8 mouse cellular contexts compared by ENCODE assay signal in genomic region chr1:134079477-134080163, GRCm38 (mm10). TPM values are rescaled to one million over a fixed set of nuclear protein-coding genes. Genes with fewer than 3 reads are reported as not detected.
A peak's percentile ranks its signal among the peaks of the same experiment; 100 is the strongest.
DNase-seq lines count a peak whose midpoint lies in the region; ATAC-seq and TF ChIP-seq lines count a peak whose summit lies in the region.

No protein-coding gene starts in this region.

- TF ChIP-seq POLR2A in thymus, adult 2 months (IDR thresholded peaks at IDR 0.05; ENCODE audit: control insufficient read depth, extremely low read depth, insufficient read depth, low read length, poor library complexity) = no peak

- peaks cover 38% of the 10 kb centered on the region for H3K4me1 ChIP-seq in thymus, adult 2 months (replicated peaks; ENCODE audit: control insufficient read depth, insufficient read depth, low read length)
- H3K4me1 ChIP-seq in embryonic facial prominence, embryonic 11.5 days (ENCODE audit: control insufficient read depth, insufficient read depth, low read length) = no peaks in the 10 kb centered on the region; the same call in 1 of the 2 replicates
- H3K4me1 ChIP-seq in heart, embryonic 16.5 days (ENCODE audit: control insufficient read depth, insufficient read depth, low read length) = peaks cover 51% of the 10 kb centered on the region
- H3K4me1 ChIP-seq in midbrain, embryonic 11.5 days (ENCODE audit: control insufficient read depth, insufficient read depth, low read length) = peaks cover 29% of the 10 kb centered on the region

- H3K27ac ChIP-seq in thymus, adult 2 months (ENCODE audit: control insufficient read depth, insufficient read depth, low read length) = peak overlapping the region; percentile 32
- no peak overlapping the region for H3K27ac ChIP-seq in embryonic facial prominence, embryonic 11.5 days (replicated peaks; ENCODE audit: low read depth, low read length)
- H3K27ac ChIP-seq in heart, embryonic 16.5 days (ENCODE audit: low read length) = peak overlapping the region; percentile 94
- peak overlapping the region; percentile 52 for H3K27ac ChIP-seq in midbrain, embryonic 11.5 days (ENCODE audit: low read depth, low read length)

- H3K4me3 ChIP-seq in thymus, adult 2 months (ENCODE audit: control insufficient read depth, insufficient read depth, low read length) = peak overlapping the region; percentile 63
- peak overlapping the region; percentile 70 for H3K4me3 ChIP-seq in embryonic facial prominence, embryonic 11.5 days (ENCODE audit: low read depth, low read length)
- H3K4me3 ChIP-seq in heart, embryonic 16.5 days (ENCODE audit: low read length) = peak overlapping the region; percentile 90
- H3K4me3 ChIP-seq in midbrain, embryonic 11.5 days (ENCODE audit: low read depth, low read length) = peak overlapping the region; percentile 84

- peak overlapping the region; percentile 53 for H3K9ac ChIP-seq in embryonic facial prominence, embryonic 11.5 days (replicated peaks; ENCODE audit: low read length)
- peak overlapping the region; percentile 80 for H3K9ac ChIP-seq in heart, embryonic 16.5 days (ENCODE audit: low read length)
- peak overlapping the region; percentile 66 for H3K9ac ChIP-seq in midbrain, embryonic 11.5 days (ENCODE audit: low read length)

- ATAC-seq in embryonic facial prominence, embryonic 11.5 days (replicated peaks; ENCODE audit: insufficient number of reproducible peaks, low FRiP score, low TSS enrichment, low read depth) = no peak
- peak; percentile 4; the same call in 1 of the 2 replicates for ATAC-seq in heart, embryonic 16.5 days (replicated peaks; ENCODE audit: extremely low read depth, insufficient read depth, low FRiP score)
- ATAC-seq in midbrain, embryonic 11.5 days (ENCODE audit: low FRiP score) = 0 out of 2 replicates have a peak, but pooled peaks have one; percentile 10

- peak; percentile 62 for DNase-seq in thymus, adult 2 months
- DNase-seq in thymus, postnatal 0 days (ENCODE audit: low spot score) = no peak
- peak; percentile 40 for DNase-seq in embryonic facial prominence, embryonic 11.5 days (ENCODE audit: low spot score)
- DNase-seq in kidney, postnatal 10 days = peak; percentile 83
- no peak for DNase-seq in midbrain, embryonic 11.5 days (ENCODE audit: low spot score, missing footprints)
- DNase-seq in left cerebral cortex, adult 11 months (ENCODE audit: low spot score) = no peak
- DNase-seq in testis, postnatal 14 days (ENCODE audit: low spot score) = no peak

- H3K27me3 ChIP-seq in thymus, adult 2 months (ENCODE audit: control insufficient read depth, insufficient read depth, low read length) = no peaks in the 10 kb centered on the region
- no peaks in the 10 kb centered on the region for H3K27me3 ChIP-seq in embryonic facial prominence, embryonic 11.5 days (ENCODE audit: control insufficient read depth, insufficient read depth, low read length)
- no peaks in the 10 kb centered on the region for H3K27me3 ChIP-seq in heart, embryonic 16.5 days (ENCODE audit: control insufficient read depth, insufficient read depth, low read length)
- no peaks in the 10 kb centered on the region for H3K27me3 ChIP-seq in midbrain, embryonic 11.5 days (ENCODE audit: control insufficient read depth, insufficient read depth, low read length)

- peak overlapping the region; percentile 80 for H3K4me2 ChIP-seq in embryonic facial prominence, embryonic 11.5 days (ENCODE audit: low read depth, low read length)
- peak overlapping the region; percentile 91 for H3K4me2 ChIP-seq in heart, embryonic 16.5 days (ENCODE audit: low read depth, low read length)
- peak overlapping the region; percentile 86 for H3K4me2 ChIP-seq in midbrain, embryonic 11.5 days

- peaks cover 32% of the 10 kb centered on the region for H3K36me3 ChIP-seq in thymus, adult 2 months (ENCODE audit: control insufficient read depth, insufficient read depth, low read length)
- no peaks in the 10 kb centered on the region; the same call in 1 of the 2 replicates for H3K36me3 ChIP-seq in embryonic facial prominence, embryonic 11.5 days (replicated peaks; ENCODE audit: control insufficient read depth, insufficient read depth, low read depth, low read length)
- H3K36me3 ChIP-seq in heart, embryonic 16.5 days (ENCODE audit: control insufficient read depth, insufficient read depth) = peaks cover 14% of the 10 kb centered on the region
- peaks cover 13% of the 10 kb centered on the region for H3K36me3 ChIP-seq in midbrain, embryonic 11.5 days (ENCODE audit: control insufficient read depth, insufficient read depth, low read length)

- TF ChIP-seq CTCF in thymus, adult 2 months (IDR thresholded peaks at IDR 0.05; ENCODE audit: borderline replicate concordance, control insufficient read depth, extremely low read depth, insufficient read depth, low read length, poor library complexity) = no peak

- H3K9me3 ChIP-seq in embryonic facial prominence, embryonic 11.5 days (replicated peaks; ENCODE audit: control insufficient read depth, low read length) = no peaks in the 10 kb centered on the region
- no peaks in the 10 kb centered on the region for H3K9me3 ChIP-seq in heart, embryonic 16.5 days (replicated peaks; ENCODE audit: control insufficient read depth, low read length)
- H3K9me3 ChIP-seq in midbrain, embryonic 11.5 days (ENCODE audit: control insufficient read depth, low read length) = no peaks in the 10 kb centered on the region

- 4% methylated on average over 9 of the region's 9 CpGs for WGBS in thymus, adult 2 months
- WGBS in embryonic facial prominence, embryonic 11.5 days = 6% methylated on average over 9 of the region's 9 CpGs
- 12% methylated on average over 9 of the region's 9 CpGs for whole genome bisulfite sequencing in heart, embryonic 16.5 days
- 7% methylated on average over 9 of the region's 9 CpGs for WGBS in midbrain, embryonic 11.5 days

RNA-seq across cellular contexts. Expression of gene Btg2, which starts 0.7 kb away (rescaled TPM):
- 432 and 481 TPM in 2 replicates for polyA plus RNA-seq in thymus, adult 2 months (2012; rRNA removed)
- polyA plus RNA-seq in thymus, postnatal 0 days (2015; fragmentation: Nextera tagmentation; extraction: Ambion mirVana) = 315 and 335 TPM in 2 replicates
- polyA plus RNA-seq in embryonic facial prominence, embryonic 11.5 days (2014; fragmentation: Nextera tagmentation; extraction: Ambion mirVana) = 38.1 and 38.9 TPM in 2 replicates
- polyA plus RNA-seq in heart, embryonic 16.5 days (2015; fragmentation: Nextera tagmentation; extraction: Ambion mirVana) = 49.5 and 50.9 TPM in 2 replicates
- 150 and 153 TPM in 2 replicates for polyA plus RNA-seq in midbrain, embryonic 11.5 days (2014; fragmentation: Nextera tagmentation; extraction: Ambion mirVana)

RNA-seq across cellular contexts. Expression of gene Chit1, which starts 31.4 kb away (rescaled TPM):
- polyA plus RNA-seq in thymus, adult 2 months (2012; rRNA removed) = 0.54 and 0.78 TPM in 2 replicates
- 0.72 and 1.1 TPM in 2 replicates for polyA plus RNA-seq in thymus, postnatal 0 days (2015; fragmentation: Nextera tagmentation; extraction: Ambion mirVana)
- not detected in 2 replicates for polyA plus RNA-seq in embryonic facial prominence, embryonic 11.5 days (2014; fragmentation: Nextera tagmentation; extraction: Ambion mirVana)
- 0.31 and 0.46 TPM in 2 replicates for polyA plus RNA-seq in heart, embryonic 16.5 days (2015; fragmentation: Nextera tagmentation; extraction: Ambion mirVana)
- not detected in 2 replicates for polyA plus RNA-seq in midbrain, embryonic 11.5 days (2014; fragmentation: Nextera tagmentation; extraction: Ambion mirVana)

RNA-seq across cellular contexts. Expression of gene Fmod, which starts 42.6 kb away (rescaled TPM):
- polyA plus RNA-seq in thymus, adult 2 months (2012; rRNA removed) = 3.5 and 4.4 TPM in 2 replicates
- polyA plus RNA-seq in thymus, postnatal 0 days (2015; fragmentation: Nextera tagmentation; extraction: Ambion mirVana) = 0.32 and 0.40 TPM in 2 replicates
- 2.4 and 3.9 TPM in 2 replicates for polyA plus RNA-seq in embryonic facial prominence, embryonic 11.5 days (2014; fragmentation: Nextera tagmentation; extraction: Ambion mirVana)
- polyA plus RNA-seq in heart, embryonic 16.5 days (2015; fragmentation: Nextera tagmentation; extraction: Ambion mirVana) = 23.6 and 29.5 TPM in 2 replicates
- polyA plus RNA-seq in midbrain, embryonic 11.5 days (2014; fragmentation: Nextera tagmentation; extraction: Ambion mirVana) = 5.7 and 6.8 TPM in 2 replicates

Comparison
In these comparisons a context has a peak if more than half of its experiments do, and no peak if none do; other contexts are left out.
1. DNase-seq: peak in thymus, adult 2 months (single experiment), embryonic facial prominence, embryonic 11.5 days (single experiment) and kidney, postnatal 10 days (single experiment); none in thymus, postnatal 0 days (single experiment), midbrain, embryonic 11.5 days (single experiment), left cerebral cortex, adult 11 months (single experiment) and testis, postnatal 14 days (single experiment).
2. Peak in every context shown above with its lines, with median percentiles within 50 percentile points of each other: H3K4me3 ChIP-seq, H3K4me2 ChIP-seq and H3K9ac ChIP-seq.